Mouse (Mus musculus): Measurements from ENCODE around the gene Zfand2b.

Zfand2b gene

GRCm38 (mm10) chr1:75168472-75169464, at the start of gene Zfand2b:
TSS of gene Zfand2b (plus strand) at chr1:75168646.
- DNase-seq (ENCODE audit: low read depth), result peak; percentile 97

GRCm38 (mm10) chr1:75122211-75122610, 46.2 kb upstream of the Zfand2b start:
- DNase-seq (ENCODE audit: low read depth), result no peak

- DNase-seq (ENCODE audit: low read depth), result peak; percentile 95
Observed at GRCm38 (mm10) chr1:75124346-75125321, 43.8 kb upstream of the Zfand2b start, which contains the start of gene Nhej1. TSS of gene Nhej1 (minus strand) at chr1:75125200.

- DNase-seq (ENCODE audit: low read depth), result no peak
Observed at GRCm38 (mm10) chr1:75125418-75125817, 43.0 kb upstream of the Zfand2b start.

- DNase-seq (ENCODE audit: low read depth), result no peak
Observed at GRCm38 (mm10) chr1:75128641-75129040, 39.8 kb upstream of the Zfand2b start.

GRCm38 (mm10) chr1:75133421-75134207, 34.8 kb upstream of the Zfand2b start, which contains the start of gene Slc23a3:
TSS of gene Slc23a3 (minus strand) at chr1:75133890.
- DNase-seq (ENCODE audit: low read depth), result no peak

GRCm38 (mm10) chr1:75136293-75136692, 32.2 kb upstream of the Zfand2b start:
- DNase-seq (ENCODE audit: low read depth), result no peak

- peak; percentile 65 for DNase-seq (ENCODE audit: low read depth)
Observed at GRCm38 (mm10) chr1:75136730-75137129, 31.7 kb upstream of the Zfand2b start.

- DNase-seq (ENCODE audit: low read depth), result no peak
Observed at GRCm38 (mm10) chr1:75138448-75138847, 30.0 kb upstream of the Zfand2b start.

- DNase-seq (ENCODE audit: low read depth), result no peak
Observed at GRCm38 (mm10) chr1:75140601-75141190, 27.8 kb upstream of the Zfand2b start.

- peak; percentile 54 for DNase-seq (ENCODE audit: low read depth)
Observed at GRCm38 (mm10) chr1:75141486-75142190, 26.8 kb upstream of the Zfand2b start.

- DNase-seq (ENCODE audit: low read depth), result peak; percentile 92
Observed at GRCm38 (mm10) chr1:75142301-75143261, 25.9 kb upstream of the Zfand2b start, which contains the start of the genes Cnppd1 and Retreg2. TSS of gene Cnppd1 (minus strand) at chr1:75142711. TSS of gene Retreg2 (plus strand) at chr1:75142778.

GRCm38 (mm10) chr1:75145589-75145988, 22.9 kb upstream of the Zfand2b start:
- DNase-seq (ENCODE audit: low read depth), result no peak

- no peak for DNase-seq (ENCODE audit: low read depth)
Observed at GRCm38 (mm10) chr1:75147411-75148135, 20.9 kb upstream of the Zfand2b start.

GRCm38 (mm10) chr1:75148727-75149126, 19.7 kb upstream of the Zfand2b start:
- no peak for DNase-seq (ENCODE audit: low read depth)

GRCm38 (mm10) chr1:75155837-75156236, 12.6 kb upstream of the Zfand2b start:
- DNase-seq (ENCODE audit: low read depth), result no peak

- no peak for DNase-seq (ENCODE audit: low read depth)
Observed at GRCm38 (mm10) chr1:75158990-75159389, 9.5 kb upstream of the Zfand2b start.

- no peak for DNase-seq (ENCODE audit: low read depth)
Observed at GRCm38 (mm10) chr1:75159540-75160255, 8.7 kb upstream of the Zfand2b start.

Data from c-Kit-positive CD71-positive TER-119-negative erythroid progenitor cells, embryonic 14.5 days (primary cell).